Mouse (Mus musculus) cerebellum, adult 2 months (tissue): Measurements from ENCODE around the gene Pphln1.

Experiments used
- CTCF ChIP-seq: fragments of 200-500 bp; IDR thresholded peaks from 2 replicates; pipeline ENCODE4 v1.5.1; 2011; ENCODE audit warnings: low read depth, mild to moderate bottlenecking, control low read depth, low read length, moderate library complexity, borderline replicate concordance; ENCODE audit not compliant: insufficient read depth
- POLR2A ChIP-seq: fragments of 200-500 bp; IDR thresholded peaks from 2 replicates; pipeline ENCODE4 v1.6.1; 2011; ENCODE audit warnings: low read length, control low read depth, borderline replicate concordance; ENCODE audit not compliant: insufficient read depth

DNA sequence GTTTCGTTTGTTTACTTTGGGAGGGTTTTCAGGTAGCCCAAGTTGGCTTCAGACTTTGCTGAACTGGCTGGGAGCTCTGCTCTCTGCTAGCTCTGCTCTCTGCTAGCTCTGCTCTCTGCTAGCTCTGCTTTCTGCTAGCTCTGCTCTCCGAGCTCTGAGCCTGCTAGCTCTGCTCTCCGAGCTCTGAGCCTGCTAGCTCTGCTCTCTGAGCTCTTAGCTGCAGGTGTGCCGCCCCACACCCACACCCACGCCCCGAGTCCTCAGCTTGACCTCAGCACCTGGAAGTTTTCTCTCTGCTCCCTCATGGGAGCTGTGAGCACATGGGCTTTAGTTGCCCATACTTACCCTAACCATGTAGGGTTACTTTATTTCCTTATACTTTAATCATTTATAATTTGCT lies 45.5 kb downstream of the Pphln1 start:
- TF ChIP-seq CTCF (no peak), POLR2A (no peak)
